Mouse (Mus musculus): ENCODE data around the gene Slc8a1. TPM values are rescaled to one million over a fixed set of nuclear protein-coding genes. Genes with fewer than 3 reads are reported as not detected.

Gene Slc8a1
- total and polyA plus RNA-seq, 2 experiments from 2014 or later, result 71.6 to 875 TPM

DNA sequence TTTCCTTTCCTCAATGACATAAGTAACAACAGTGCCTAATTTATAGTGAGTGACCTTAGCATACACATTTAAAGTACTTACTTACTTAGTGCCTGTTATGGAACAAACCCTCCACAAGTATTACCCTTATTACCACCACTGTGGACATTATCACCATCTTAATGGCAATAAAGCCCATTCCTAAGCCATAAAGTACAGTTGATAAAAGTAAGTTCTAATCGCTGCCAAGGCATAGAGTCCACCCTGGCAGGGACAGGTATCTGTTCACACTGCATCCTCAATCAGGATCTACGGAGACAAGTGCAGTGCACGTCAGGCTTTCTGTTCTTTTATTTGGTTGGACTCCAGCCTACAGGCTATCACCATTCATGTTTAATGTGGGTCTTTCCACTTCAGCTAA lies 187.3 kb downstream of the Slc8a1 start:
- Histone ChIP-seq H3K27ac (ENCODE audit: low read depth) (peak overlapping the region; percentile 22), H3K4me2 (ENCODE audit: low read depth, low read length) (no peak overlapping the region), H3K4me1 (ENCODE audit: control insufficient read depth, insufficient read depth) (peaks cover 41% of the 10 kb centered on the region), H3K4me3 (ENCODE audit: low read depth, low read length) (no peak overlapping the region), H3K9ac (replicated peaks; ENCODE audit: low read depth, low read length) (no peak overlapping the region), H3K36me3 (replicated peaks; ENCODE audit: control insufficient read depth, insufficient read depth, low read length) (no peaks in the 10 kb centered on the region), H3K27me3 (ENCODE audit: control insufficient read depth, insufficient read depth, low read length) (no peaks in the 10 kb centered on the region), H3K9me3 (replicated peaks; ENCODE audit: control insufficient read depth, low read length) (no peaks in the 10 kb centered on the region)
- WGBS, result 57% methylated on average over 3 of the region's 3 CpGs
- ATAC-seq (ENCODE audit: insufficient read depth, low read depth) (no peak), DNase-seq (ENCODE audit: low spot score) (no peak)
- TF ChIP-seq EP300 (IDR thresholded peaks at IDR 0.05; ENCODE audit: low read depth) (no peak), CTCF (IDR thresholded peaks at IDR 0.05; ENCODE audit: low read depth) (no peak)

- H3K9ac ChIP-seq (replicated peaks; ENCODE audit: low read depth, low read length), result no peak overlapping the region
- H3K27ac ChIP-seq (ENCODE audit: low read depth), result no peak overlapping the region
- peaks cover 37% of the 10 kb centered on the region for H3K4me1 ChIP-seq (ENCODE audit: control insufficient read depth, insufficient read depth)
- no peak for ATAC-seq (ENCODE audit: insufficient read depth, low read depth)
- TF ChIP-seq EP300 (IDR thresholded peaks at IDR 0.05; ENCODE audit: low read depth) (no peak), CTCF (IDR thresholded peaks at IDR 0.05; ENCODE audit: low read depth) (no peak)
- H3K9me3 ChIP-seq (replicated peaks; ENCODE audit: control insufficient read depth, low read length), result no peaks in the 10 kb centered on the region
- 64% methylated on average over 4 of the region's 4 CpGs for WGBS
- DNase-seq (ENCODE audit: low spot score), result no peak
- no peak overlapping the region for H3K4me2 ChIP-seq (ENCODE audit: low read depth, low read length)
- no peaks in the 10 kb centered on the region for H3K27me3 ChIP-seq (ENCODE audit: control insufficient read depth, insufficient read depth, low read length)
- no peak overlapping the region for H3K4me3 ChIP-seq (ENCODE audit: low read depth, low read length)
- 0 out of 2 replicates have a peak, but pooled peaks cover 6% of the 10 kb centered on the region for H3K36me3 ChIP-seq (replicated peaks; ENCODE audit: control insufficient read depth, insufficient read depth, low read length)
Observed at GRCm38 (mm10) chr17:81548016-81548415, 190.2 kb downstream of the Slc8a1 start.

- ATAC-seq (ENCODE audit: insufficient read depth, low read depth), result no peak
- Histone ChIP-seq H3K27me3 (ENCODE audit: control insufficient read depth, insufficient read depth, low read length) (no peaks in the 10 kb centered on the region), H3K4me1 (ENCODE audit: control insufficient read depth, insufficient read depth) (peaks cover 39% of the 10 kb centered on the region)
Observed at GRCm38 (mm10) chr17:81546525-81546924, 191.7 kb downstream of the Slc8a1 start.

GRCm38 (mm10) chr17:81546012-81546411 lies 192.2 kb downstream of the Slc8a1 start:
- no peak overlapping the region for H3K4me3 ChIP-seq (ENCODE audit: low read depth, low read length)
- H3K27me3 ChIP-seq (ENCODE audit: control insufficient read depth, insufficient read depth, low read length), result no peaks in the 10 kb centered on the region
- no peak overlapping the region for H3K9ac ChIP-seq (replicated peaks; ENCODE audit: low read depth, low read length)
- H3K4me1 ChIP-seq (ENCODE audit: control insufficient read depth, insufficient read depth), result peaks cover 35% of the 10 kb centered on the region
- no peaks in the 10 kb centered on the region for H3K9me3 ChIP-seq (replicated peaks; ENCODE audit: control insufficient read depth, low read length)
- WGBS, result 72% methylated on average over 5 of the region's 5 CpGs
- 0 out of 2 replicates have a peak, but pooled peaks cover 6% of the 10 kb centered on the region for H3K36me3 ChIP-seq (replicated peaks; ENCODE audit: control insufficient read depth, insufficient read depth, low read length)
- DNase-seq (ENCODE audit: low spot score) (no peak), ATAC-seq (ENCODE audit: insufficient read depth, low read depth) (no peak)
- no peak overlapping the region for H3K4me2 ChIP-seq (ENCODE audit: low read depth, low read length)
- no peak for TF ChIP-seq EP300 (IDR thresholded peaks at IDR 0.05; ENCODE audit: low read depth)
- no peak for TF ChIP-seq CTCF (IDR thresholded peaks at IDR 0.05; ENCODE audit: low read depth)
- H3K27ac ChIP-seq (ENCODE audit: low read depth), result no peak overlapping the region

More at GRCm38 (mm10) chr17:81546525-81546924, 191.7 kb downstream of the Slc8a1 start:
- no peaks in the 10 kb centered on the region for H3K9me3 ChIP-seq (replicated peaks; ENCODE audit: control insufficient read depth, low read length)
- no peak overlapping the region for H3K27ac ChIP-seq (ENCODE audit: low read depth)
- 0 out of 2 replicates have a peak, but pooled peaks cover 6% of the 10 kb centered on the region for H3K36me3 ChIP-seq (replicated peaks; ENCODE audit: control insufficient read depth, insufficient read depth, low read length)
- no peak overlapping the region for H3K4me2 ChIP-seq (ENCODE audit: low read depth, low read length)
- no peak overlapping the region for H3K9ac ChIP-seq (replicated peaks; ENCODE audit: low read depth, low read length)
- TF ChIP-seq EP300 (IDR thresholded peaks at IDR 0.05; ENCODE audit: low read depth) (no peak), CTCF (IDR thresholded peaks at IDR 0.05; ENCODE audit: low read depth) (no peak)
- no peak overlapping the region for H3K4me3 ChIP-seq (ENCODE audit: low read depth, low read length)
- no peak for DNase-seq (ENCODE audit: low spot score)
- WGBS, result 50% methylated on average over 6 of the region's 6 CpGs

DNA sequence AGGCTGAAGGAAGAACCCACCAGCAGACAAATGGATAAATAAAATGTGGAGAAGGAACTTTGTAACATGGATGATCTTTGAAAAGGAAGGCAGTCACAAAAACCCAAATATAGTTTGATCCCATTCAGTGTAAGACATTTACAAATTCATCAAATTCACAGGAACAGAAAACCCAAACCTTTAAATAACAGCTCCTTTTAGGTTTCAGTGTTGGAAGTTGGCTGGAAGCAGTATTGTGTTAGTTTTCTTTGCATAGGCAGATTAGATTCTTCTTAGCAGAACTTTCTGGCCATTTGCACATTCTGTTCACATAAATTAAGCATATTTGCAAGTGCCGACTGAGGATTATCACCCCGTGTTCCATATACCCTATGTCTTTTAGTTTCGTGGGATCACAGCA lies 193.3 kb downstream of the Slc8a1 start:
- Histone ChIP-seq H3K4me1 (ENCODE audit: control insufficient read depth, insufficient read depth) (peaks cover 40% of the 10 kb centered on the region), H3K27ac (ENCODE audit: low read depth) (peak overlapping the region; percentile 55; the same call in 1 of the 2 replicates), H3K4me2 (ENCODE audit: low read depth, low read length) (no peak overlapping the region), H3K9ac (replicated peaks; ENCODE audit: low read depth, low read length) (no peak overlapping the region), H3K36me3 (replicated peaks; ENCODE audit: control insufficient read depth, insufficient read depth, low read length) (0 out of 2 replicates have a peak, but pooled peaks cover 6% of the 10 kb centered on the region), H3K9me3 (replicated peaks; ENCODE audit: control insufficient read depth, low read length) (no peaks in the 10 kb centered on the region), H3K27me3 (ENCODE audit: control insufficient read depth, insufficient read depth, low read length) (no peaks in the 10 kb centered on the region), H3K4me3 (ENCODE audit: low read depth, low read length) (no peak overlapping the region)
- ATAC-seq (ENCODE audit: insufficient read depth, low read depth) (no peak), DNase-seq (ENCODE audit: low spot score) (no peak)
- WGBS, result 66% methylated on average over 3 of the region's 3 CpGs
- TF ChIP-seq EP300 (IDR thresholded peaks at IDR 0.05; ENCODE audit: low read depth) (no peak), CTCF (IDR thresholded peaks at IDR 0.05; ENCODE audit: low read depth) (no peak)

All from heart, postnatal 0 days (tissue).